Mouse (Mus musculus) heart, adult 2 months (tissue): ENCODE data around the gene Cadm1.

Source experiments
- CTCF ChIP-seq: fragments of 200-600 bp; IDR thresholded peaks from 2 replicates; pipeline ENCODE4 v1.8.1; 2022; ENCODE audit warnings: antibody characterized with exemption, mild to moderate bottlenecking, moderate library complexity
- EP300 ChIP-seq: fragments of 200-500 bp; IDR thresholded peaks from 2 replicates; pipeline ENCODE4 v1.6.1; 2011; ENCODE audit warnings: low read depth, low read length, control low read depth; ENCODE audit not compliant: insufficient read depth
- POLR2A ChIP-seq: fragments of 200-500 bp; IDR thresholded peaks from 2 replicates; pipeline ENCODE4 v1.6.1; 2011; ENCODE audit warnings: mild to moderate bottlenecking, low read depth, low read length, control low read depth; ENCODE audit not compliant: insufficient read depth

GRCm38 (mm10) chr9:47829846-47830245 lies 299.9 kb downstream of the Cadm1 start:
- no peak for TF ChIP-seq CTCF
- no peak for TF ChIP-seq POLR2A
- no peak for TF ChIP-seq EP300
